Mouse (Mus musculus) adipocyte (in vitro differentiated cells): ENCODE measurements around the gene Agap1.

Source experiments
- DNase-seq: peaks from one replicate; pipeline ENCODE4 v3.0.0-alpha.2; 2016; ENCODE audit warnings: low spot score

Agap1 gene

DNA sequence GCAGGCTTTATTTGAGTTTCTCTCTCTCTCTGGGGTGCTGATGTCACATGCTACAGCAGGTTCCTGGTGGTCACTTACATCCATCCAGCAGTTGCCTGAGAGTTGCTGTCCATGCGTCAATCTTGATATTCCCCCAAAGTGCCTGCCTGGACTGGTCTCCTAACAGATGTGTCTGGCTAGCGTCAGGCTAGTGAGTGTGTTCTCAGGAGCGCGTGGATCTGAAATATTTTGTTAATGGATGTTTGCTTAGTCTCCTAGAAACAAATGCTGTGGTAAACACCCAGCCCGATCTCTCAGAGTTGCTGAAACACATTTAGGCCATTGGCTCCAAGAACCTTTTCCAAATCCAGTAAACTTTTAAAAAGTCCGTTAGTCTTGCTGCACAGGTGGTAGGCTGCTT is 161.9 kb downstream of the Agap1 start:
- no peak for DNase-seq

DNA sequence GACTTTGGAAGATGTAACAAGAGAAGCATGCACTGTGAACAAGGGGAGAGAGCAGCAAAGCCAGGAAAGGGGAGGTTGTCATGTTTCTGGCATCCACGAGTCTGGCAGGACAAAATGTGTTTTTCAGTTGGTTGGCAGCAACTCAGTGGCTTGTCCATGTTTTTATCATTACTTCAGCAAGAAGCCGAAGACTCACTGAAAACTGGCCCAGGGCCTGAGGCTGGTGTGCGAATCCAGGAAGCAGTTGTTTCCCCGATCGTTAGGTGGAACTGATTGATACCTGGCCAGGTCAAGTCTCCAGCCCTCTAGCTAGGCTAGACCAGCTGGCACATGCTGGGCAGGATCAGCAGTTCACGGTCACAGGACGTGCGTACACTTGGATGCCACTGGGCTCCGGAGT is 162.7 kb downstream of the Agap1 start:
- DNase-seq = peak; percentile 69

DNA sequence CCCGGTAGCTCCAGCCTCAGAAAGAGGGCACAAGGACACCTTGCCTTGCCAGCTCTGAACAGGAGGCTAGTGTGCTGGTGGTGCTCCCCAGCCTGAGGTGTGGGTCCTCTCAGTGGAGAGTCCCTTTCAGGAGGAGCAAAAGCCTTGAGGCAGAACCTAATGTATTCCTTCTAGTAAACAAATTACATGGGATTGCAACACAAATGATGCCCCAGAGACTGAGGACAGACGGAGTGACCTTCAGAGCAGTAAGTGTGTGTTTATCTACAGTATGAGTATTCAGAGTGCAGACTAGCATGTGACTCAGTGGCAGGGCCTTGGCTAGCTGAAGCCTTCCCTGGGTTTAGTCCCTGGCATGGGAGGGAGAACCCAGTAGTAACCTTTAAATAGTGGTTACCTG is 165.4 kb downstream of the Agap1 start:
- DNase-seq = peak; percentile 35

DNA sequence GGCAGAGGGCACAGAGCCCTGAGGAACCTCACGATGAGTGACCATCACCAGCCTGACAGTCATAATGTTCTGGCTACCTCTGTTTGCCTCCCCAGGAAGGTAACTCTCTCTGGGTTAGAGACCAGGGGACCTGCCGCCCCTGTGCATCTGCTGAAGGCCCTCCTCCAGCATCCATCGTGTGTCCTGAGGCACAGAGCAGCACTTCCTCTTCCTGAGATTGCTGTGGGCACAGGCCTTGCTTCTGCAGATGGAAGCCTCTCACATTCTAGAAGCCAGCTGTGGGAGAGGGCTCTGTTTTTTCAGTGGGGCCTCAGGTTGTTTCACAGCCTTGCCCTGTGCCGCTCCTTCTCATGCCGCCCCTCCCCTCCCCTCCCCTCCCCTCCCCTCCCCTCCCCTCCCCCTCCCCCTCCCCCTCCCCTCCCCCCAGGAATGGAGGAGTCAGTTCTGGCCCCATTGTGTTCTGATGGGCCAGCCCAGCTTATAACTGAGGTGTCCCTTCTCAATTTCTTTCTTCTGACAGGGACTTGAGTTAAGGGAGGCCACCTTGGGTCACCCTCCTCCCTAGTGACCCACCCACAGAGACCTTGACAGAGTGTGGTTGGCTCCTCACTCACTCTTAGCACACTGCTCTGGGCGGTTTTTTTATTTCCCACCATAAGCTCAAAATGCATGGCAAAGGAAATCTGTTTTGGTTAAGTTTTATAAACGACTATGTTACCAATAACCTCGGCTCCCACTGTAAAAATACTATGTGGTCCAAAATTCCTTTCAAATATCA is 166.6 kb downstream of the Agap1 start:
- no peak for DNase-seq

DNA sequence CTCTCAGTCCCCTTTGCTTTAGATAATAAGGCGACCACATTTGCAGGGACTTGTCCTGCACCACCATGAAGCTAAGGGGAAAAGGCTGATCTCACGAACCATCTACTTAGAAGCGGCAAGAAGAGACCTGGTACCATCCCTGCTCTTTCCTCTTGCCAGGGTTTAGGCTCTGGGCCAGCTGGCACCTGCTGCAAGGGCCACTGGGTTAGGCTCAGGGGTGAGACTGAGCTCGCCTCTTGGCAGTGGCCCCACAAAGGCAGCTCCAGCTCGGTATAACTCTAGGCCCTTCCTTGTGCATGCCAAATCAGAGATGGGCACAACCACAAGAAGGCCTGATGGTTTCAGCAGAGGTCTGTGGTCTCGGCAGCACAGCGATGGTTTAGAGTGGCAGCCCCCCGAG is 167.3 kb downstream of the Agap1 start:
- peak; percentile 83 for DNase-seq

DNA sequence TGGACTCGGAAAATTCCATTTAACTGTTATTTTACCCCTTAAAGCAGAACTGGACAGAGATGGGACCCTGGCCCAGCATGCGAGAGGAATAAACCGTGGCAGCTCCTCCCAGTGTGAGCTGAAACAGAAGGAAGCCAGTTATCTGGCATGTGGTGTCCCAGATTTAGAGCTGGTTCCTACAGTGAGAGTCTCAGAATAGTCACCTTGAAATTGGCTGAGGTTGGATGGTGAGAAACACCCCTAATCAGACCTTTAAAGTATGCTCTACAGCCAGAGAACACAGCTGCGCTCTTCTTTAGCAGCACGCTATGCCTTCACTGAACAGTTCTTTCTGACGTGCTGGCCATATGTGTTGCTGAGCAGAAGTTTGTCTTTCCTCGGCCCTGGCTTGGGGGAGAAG is 168.2 kb downstream of the Agap1 start:
- no peak for DNase-seq

DNA sequence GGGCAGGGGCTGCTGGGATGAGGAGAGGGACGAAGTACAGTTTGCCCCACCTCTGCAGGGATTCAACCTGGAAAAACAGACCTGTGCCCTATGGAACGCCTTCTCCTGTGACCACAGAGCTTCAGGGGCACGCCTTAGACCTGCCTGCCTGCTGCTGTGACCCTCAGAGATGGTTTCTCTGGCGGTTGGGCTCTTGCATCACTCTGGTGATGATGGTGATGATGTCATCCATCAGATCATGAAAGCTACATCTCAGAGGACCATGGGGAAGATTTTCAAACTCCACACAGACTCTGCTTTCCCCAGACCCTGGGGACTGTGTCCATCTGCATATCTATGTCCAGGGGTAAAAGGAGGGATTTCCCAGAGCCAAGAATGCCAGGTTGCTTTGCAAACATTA is 170.7 kb downstream of the Agap1 start:
- DNase-seq = no peak

DNA sequence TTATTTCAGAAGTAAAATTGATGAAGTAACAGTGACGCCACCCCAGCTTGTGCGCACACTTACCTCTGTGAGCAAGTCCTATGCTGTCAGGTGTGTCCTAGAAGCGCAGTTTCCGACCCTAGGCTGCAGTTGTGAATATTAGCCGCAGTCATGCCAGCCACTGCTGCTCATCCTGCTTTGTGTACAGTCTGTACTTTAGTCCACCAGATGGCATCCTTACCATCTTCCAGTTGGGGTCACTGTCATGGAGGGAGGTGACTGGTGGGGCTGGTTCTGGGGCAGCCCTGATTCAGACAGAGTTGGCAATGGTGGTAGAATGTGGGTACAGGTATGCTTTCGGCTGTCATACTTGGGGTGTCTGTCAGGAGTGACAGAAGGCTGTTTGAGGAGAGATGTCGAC is 171.4 kb downstream of the Agap1 start:
- DNase-seq = no peak

DNA sequence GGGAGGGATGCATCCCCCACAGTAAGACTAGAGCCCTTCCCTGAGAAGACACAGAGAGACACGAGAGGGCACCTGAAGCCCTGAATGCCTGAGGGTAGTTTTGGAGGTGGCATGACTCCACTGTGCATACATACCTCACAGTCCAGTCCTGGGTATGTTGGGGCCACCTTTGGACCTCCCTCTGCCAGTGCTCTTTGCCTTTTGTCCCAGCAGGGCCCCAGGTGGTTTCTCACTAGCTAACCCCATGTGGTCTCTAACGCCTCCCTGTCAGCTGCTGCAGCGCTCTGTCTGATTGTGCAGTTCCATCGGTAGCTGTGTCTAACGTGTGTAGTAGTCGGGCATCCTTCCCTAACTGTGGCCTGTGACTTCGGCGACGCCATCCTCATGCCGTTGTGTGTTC is 172.3 kb downstream of the Agap1 start:
- DNase-seq = no peak

DNA sequence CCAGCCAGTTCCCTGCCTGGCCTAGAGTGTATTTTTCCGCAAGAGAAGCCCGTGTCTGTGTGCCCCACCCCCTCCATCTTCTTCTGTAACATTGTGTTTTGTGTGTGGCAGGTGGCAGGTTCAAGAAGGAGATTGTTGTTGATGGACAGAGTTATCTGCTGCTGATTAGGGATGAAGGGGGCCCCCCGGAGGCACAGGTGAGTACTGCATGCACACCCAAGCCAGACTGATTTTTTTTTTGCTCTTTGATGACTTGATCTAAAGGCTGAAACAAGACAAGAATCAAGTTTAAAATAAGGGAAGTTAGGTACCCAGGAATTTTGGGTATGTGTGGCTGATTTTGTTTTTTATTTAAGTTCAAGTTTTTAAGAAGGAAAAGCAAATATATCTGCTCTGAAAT is 173.0 kb downstream of the Agap1 start:
- peak; percentile 10 for DNase-seq

DNA sequence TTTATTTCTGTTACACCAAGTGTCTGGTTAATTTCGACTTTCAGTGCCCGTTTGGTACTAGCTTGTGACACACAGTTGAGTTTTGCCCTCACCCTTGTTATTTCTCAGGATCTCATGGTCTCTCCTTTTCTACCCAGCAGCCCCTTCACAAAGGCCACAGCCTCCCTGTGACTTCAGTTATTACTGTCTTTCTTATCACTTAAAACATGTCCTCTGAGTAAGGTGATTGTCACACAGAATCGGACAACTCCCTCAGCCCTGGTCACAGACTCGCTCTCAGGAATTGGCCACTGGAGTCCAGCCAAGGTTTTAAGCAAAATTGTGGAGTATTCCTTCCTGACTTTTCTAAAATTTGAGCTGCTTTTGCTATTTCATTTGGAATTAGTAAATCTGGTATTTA is 176.2 kb downstream of the Agap1 start:
- no peak for DNase-seq

DNA sequence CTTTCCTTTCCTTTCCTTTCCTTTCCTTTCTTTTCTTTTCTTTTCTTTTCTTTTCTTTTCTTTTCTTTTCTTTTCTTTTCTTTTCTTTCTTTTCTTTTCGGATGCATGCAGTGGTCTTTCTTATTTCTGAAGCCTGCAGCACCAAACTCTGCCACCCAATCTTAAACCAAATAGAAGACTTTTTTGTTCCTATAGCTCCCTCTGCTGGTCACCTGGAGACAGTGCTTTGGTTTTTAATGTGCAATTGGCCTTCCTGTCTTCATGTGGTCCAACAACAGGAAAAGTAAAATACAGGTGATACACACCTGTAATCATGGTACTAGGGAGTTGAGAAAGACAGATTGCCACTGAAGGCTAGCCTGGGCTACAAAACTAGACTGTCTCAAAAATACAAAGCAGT is 177.1 kb downstream of the Agap1 start:
- peak; percentile 72 for DNase-seq

DNA sequence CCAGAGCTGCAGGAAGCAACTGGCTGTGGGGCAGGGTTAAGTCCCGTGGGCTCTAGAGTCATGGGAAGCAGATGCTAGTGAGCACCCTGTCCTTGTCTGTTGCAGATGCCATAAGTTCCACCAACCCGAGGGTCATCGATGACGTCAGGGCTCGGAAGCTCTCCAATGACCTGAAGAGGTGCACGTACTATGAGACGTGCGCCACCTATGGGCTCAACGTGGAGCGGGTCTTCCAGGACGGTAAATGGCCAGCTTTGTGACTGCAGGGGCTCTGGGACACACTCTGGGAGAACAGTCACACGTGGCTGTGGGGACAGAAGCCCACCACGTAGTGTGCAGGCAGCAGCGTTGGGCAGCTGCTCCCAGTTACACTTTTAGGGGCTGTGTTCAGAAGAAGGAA is 179.4 kb downstream of the Agap1 start:
- no peak for DNase-seq

DNA sequence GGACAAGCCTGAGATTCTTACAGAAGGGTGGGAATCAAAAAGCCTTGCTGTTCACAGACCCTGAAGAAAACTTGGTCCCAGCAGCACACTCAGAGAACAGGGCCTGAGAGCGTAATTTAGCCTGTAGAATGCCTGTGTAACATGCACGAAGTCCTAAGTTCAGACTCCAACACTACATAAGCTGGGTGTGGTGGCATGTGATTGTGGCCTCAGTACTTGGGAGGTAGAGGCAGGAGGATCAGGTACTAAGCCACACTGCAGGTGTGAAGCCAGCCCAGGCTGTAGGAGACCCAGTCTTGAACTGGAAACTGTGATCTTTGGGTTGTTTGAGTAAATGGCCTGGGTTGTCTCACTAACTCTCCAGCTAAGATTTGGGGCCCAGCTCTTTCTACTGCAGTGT is 180.5 kb downstream of the Agap1 start:
- no peak for DNase-seq

DNA sequence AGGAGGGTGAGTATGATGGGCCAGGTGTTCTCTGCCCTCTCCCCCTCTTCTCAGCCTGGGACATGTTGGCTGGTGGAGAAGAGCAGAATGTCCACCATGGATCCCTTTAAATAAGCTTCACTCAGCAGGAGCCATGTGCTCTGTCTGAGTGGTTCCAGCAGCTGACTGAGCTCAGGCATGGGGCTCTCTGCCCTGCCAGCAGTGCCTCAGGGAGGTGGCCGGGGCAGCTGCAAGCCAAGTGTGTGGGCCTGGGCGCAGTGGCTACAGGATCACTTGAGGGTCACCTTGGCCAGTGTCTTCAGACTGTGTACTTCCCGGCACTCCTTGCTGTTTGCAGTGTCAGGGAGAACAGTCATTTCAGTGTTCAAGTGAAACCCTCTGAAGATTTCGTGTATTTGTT is 183.1 kb downstream of the Agap1 start:
- DNase-seq = no peak

DNA sequence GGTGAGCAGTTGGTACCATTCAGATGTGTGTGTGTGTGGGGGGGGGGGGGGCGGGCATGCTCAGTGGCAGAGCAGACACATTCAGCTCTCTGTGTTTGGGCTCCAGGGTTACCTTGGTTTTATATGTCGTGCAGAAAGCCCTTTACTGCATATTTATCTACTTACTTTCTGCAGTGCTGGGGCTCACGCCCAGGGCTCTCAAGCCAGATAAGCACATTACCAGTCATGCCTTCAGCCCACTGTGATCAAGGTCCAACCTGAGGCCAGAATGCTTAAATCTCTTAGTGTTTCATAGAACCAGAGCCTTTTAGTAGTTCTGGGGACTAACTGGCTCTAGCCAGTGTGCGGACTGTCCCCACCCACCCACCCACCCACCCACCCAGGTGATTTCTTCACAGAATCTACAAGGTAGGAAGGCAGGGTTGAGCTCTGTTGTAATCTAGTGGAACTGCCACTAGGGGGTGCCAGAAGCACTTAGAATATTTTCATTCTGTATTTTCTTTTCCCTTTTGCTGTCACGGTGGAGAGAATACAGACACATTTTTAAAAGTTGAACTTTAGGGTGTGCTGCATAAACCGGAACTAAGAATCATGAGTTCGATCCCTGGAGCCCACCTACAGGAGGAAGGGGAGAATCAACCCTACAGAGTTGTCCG is 189.0 kb downstream of the Agap1 start:
- peak; percentile 51 for DNase-seq

DNA sequence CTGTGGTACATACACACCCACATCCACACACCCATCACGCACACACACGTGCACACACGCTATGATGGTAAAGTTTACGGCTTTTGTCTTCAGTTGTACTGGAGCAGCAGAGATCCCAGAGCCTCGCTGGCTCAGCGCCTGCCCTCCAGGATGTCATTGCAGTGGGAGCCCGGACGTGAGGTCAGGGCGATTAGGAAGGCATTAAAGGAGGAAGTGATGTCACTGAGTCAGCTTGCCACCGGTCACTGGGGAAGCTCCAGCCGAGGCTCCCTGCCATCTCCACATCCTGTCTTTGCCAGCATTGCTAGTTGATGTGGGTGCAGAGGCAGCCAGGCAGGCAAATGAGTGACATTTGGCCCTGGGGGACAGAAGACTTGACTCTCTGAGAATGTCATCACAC is 189.5 kb downstream of the Agap1 start:
- peak; percentile 19 for DNase-seq

DNA sequence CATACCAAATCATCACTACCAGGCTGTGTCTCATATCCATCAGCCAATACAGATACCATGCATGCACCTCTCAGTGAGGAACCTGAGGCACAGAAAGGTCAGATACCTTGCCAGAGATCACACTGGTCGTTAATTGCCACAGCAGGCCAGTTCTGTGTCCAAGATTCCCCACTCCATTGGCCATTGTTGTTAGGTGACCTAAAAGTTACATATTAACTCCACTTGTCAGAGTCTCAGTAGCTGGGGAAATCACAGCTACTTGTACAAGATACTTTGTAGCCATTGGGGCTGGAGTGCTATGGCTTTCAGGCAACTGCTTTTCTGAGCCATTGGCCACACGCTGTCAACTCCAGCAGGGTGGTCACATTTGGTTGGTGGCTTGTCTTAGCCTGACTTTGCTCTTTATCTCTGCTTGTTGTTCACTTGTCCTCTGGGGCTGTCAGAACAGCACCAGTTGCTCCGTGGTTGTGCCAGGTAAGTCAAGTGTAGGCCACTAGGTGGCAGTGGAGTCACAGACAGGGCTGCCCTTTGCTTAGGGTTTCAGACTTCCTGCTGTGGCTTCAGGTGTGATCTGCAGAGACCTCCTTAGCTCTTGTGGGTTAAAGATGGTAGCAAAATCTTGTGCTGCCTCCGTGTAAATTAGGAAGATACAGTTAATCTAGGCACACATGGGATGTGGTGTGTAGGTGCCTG is 191.9 kb downstream of the Agap1 start:
- DNase-seq = peak; percentile 75

DNA sequence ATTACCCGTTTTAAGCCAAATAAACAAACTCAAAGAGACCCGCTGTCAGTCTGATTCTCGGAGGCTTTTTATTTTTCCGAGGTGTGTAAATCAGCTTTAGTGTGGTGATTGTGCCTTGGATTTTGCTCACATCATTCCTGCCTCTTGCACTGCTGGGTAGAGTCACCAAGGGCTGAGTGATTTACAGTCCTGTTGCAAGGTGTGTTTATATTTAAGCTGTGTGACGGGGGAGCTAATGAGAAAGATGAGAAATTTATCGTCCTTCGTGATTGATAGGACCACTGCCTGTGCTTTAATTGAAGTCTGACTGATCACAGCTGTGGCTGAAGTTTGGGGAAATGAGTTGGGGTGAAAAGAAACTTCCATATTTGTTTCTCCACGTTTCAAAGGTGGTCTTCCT is 192.9 kb downstream of the Agap1 start:
- DNase-seq = no peak

DNA sequence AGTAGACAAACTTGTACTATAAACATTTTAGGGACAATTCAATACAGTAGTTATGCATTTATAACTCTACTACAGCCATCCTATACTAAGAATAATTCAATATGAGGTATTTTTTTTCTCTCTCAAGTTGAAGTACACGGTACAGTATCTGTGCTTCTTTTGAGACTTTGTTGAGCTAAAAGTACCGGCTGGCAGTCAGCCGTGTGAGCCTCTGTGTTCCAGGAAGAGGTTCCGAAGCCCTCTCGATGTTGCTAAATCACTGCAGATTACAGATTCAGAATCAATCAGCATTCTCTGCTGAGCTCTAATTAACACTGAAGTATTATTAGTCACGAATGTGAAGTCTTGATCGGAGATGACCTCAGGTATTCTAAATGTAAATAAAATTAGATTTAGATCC is 196.0 kb downstream of the Agap1 start:
- no peak for DNase-seq

DNA sequence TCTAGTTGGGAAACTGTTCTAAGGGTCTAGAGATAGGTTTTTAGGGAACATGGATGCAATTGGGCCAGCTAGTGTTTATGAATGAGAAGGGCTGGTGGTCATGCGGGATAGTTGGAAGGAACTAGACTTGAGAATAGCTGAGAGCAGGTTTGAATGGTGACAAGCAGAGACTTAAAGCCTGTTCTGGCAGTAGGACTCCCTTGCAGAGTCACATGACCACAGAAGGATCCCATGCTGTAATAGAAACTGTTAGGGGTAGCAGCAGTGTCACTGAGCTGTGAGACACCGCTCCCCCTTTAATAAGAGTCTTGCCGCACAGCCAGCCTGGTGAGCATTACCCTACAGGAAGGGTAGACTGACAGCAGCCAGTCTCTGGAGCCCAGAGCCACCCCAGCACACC is 201.6 kb downstream of the Agap1 start:
- DNase-seq = no peak

DNA sequence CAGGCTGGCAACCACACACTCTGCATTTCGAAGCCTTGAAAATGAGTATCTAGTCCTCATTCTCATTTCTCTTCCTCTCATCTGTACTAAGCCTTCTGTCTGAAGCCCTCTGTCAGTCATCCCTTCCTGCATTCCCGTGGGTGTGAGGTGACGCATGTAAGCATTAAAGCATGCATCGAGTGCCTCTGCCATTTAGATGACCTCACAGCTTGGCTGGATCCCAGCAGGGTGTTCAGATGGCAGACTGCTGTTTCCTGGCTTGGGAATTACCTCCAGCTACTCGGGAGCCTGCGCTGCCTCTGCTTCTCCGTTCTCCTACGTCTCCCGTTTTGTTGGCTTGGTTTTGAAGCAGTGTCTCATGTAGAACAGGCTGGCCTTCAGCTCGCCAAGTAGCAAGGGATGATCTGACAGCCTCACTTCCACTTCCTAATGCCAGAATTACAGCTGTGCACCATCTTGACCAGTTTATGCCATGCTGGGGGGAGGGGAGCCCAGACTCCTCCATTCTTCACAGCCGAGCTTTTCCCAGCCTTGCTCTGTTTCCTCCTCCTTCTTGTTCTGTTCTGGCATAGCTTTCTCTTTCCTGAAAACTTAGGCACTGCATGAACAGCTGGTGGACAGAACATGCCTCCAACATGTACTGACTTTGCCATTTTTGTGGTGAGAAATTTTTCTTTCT is 202.2 kb downstream of the Agap1 start:
- DNase-seq = peak; percentile 34

DNA sequence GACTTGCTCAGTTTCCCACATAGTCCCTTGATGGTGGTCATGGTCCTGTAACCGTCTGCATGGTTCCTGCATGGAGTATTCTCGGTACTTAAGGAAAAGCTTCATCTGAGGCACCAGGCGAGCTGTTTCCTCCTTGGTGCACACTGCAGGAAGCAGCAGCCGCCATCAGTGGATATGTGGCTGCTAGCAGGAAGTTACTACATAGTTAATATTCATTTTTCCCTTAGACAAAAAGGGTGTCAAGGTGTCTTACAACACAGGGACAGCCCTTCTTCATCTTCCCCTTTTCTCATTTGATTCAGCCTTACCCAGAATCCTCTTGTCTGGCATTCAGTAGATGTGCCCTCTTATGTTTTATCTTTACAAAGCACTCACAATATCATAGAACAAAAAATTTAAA is 206.2 kb downstream of the Agap1 start:
- no peak for DNase-seq
